Mouse (Mus musculus): ENCODE measurements at regions not wholly inside any gene's neighbourhood (a gene's known extent, or its start where the extent isn't known, plus 50 kb on each side); places are given as distances from the start of the nearest gene placed in this dataset.
"Not testable (repeated sequence)": the region's sequence is repeated elsewhere in the genome, so short reads cannot be mapped to it uniquely, and the experiment has no call there.

GRCm38 (mm10) chr2:133738839-133739430, 187.0 kb downstream of the Bmp2 start:
- DNase-seq (ENCODE audit: extremely low spot score, low read depth, low spot score) = peak; percentile 82

GRCm38 (mm10) chr2:133748493-133748892, 196.5 kb downstream of the Bmp2 start:
- DNase-seq (ENCODE audit: extremely low spot score, low read depth, low spot score) = no peak

- DNase-seq (ENCODE audit: extremely low spot score, low read depth, low spot score) = no peak
Measured at GRCm38 (mm10) chr2:133749846-133750637, 198.1 kb downstream of the Bmp2 start.

GRCm38 (mm10) chr2:133754088-133754487, 202.1 kb downstream of the Bmp2 start:
- no peak for DNase-seq (ENCODE audit: extremely low spot score, low read depth, low spot score)

- no peak for DNase-seq (ENCODE audit: extremely low spot score, low read depth, low spot score)
Measured at GRCm38 (mm10) chr2:133761496-133761895, 209.5 kb downstream of the Bmp2 start.

GRCm38 (mm10) chr2:133768546-133768945, 216.6 kb downstream of the Bmp2 start:
- DNase-seq (ENCODE audit: extremely low spot score, low read depth, low spot score) = no peak

GRCm38 (mm10) chr2:133783588-133784342, 231.8 kb downstream of the Bmp2 start:
- DNase-seq (ENCODE audit: extremely low spot score, low read depth, low spot score) = no peak

- DNase-seq (ENCODE audit: extremely low spot score, low read depth, low spot score) = no peak
Measured at GRCm38 (mm10) chr2:133791031-133791430, 239.1 kb downstream of the Bmp2 start.

GRCm38 (mm10) chr2:133793293-133793692, 241.3 kb downstream of the Bmp2 start:
- DNase-seq (ENCODE audit: extremely low spot score, low read depth, low spot score) = no peak

GRCm38 (mm10) chr2:133802666-133803065, 250.7 kb downstream of the Bmp2 start:
- DNase-seq (ENCODE audit: extremely low spot score, low read depth, low spot score) = no peak

- DNase-seq (ENCODE audit: extremely low spot score, low read depth, low spot score) = no peak
Measured at GRCm38 (mm10) chr2:133821418-133821817, 269.5 kb downstream of the Bmp2 start.

- DNase-seq (ENCODE audit: extremely low spot score, low read depth, low spot score) = no peak
Measured at GRCm38 (mm10) chr2:133829406-133829805, 277.4 kb downstream of the Bmp2 start.

- no peak for DNase-seq (ENCODE audit: extremely low spot score, low read depth, low spot score)
Measured at GRCm38 (mm10) chr2:133850485-133850884, 298.5 kb downstream of the Bmp2 start.

- not testable (repeated sequence) for DNase-seq (ENCODE audit: extremely low spot score, low read depth, low spot score)
Measured at GRCm38 (mm10) chr2:133874982-133875381, 323.0 kb downstream of the Bmp2 start.

GRCm38 (mm10) chr2:133883682-133884081, 331.7 kb downstream of the Bmp2 start:
- no peak for DNase-seq (ENCODE audit: extremely low spot score, low read depth, low spot score)

- DNase-seq (ENCODE audit: extremely low spot score, low read depth, low spot score) = no peak
Measured at GRCm38 (mm10) chr2:133906269-133906668, 354.3 kb downstream of the Bmp2 start.
